Mouse (Mus musculus) kidney, adult 2 months (tissue): ENCODE data around the gene Methig1.
"Not testable (repeated sequence)": the region's sequence is repeated elsewhere in the genome, so short reads cannot be mapped to it uniquely, and the experiment has no call there.

Experiments
- CTCF ChIP-seq: fragments of 200-500 bp; conservative IDR thresholded peaks from 2 replicates; pipeline ENCODE4 v1.5.1; 2011; ENCODE audit warnings: low read depth, mild to moderate bottlenecking, control low read depth, low read length, moderate library complexity, mixed read lengths; ENCODE audit not compliant: insufficient read depth, insufficient read length
- POLR2A ChIP-seq: fragments of 200-500 bp; IDR thresholded peaks from one replicate; pipeline ENCODE4 v1.6.1; 2011; ENCODE audit warnings: low read depth, low read length, control low read depth

DNA sequence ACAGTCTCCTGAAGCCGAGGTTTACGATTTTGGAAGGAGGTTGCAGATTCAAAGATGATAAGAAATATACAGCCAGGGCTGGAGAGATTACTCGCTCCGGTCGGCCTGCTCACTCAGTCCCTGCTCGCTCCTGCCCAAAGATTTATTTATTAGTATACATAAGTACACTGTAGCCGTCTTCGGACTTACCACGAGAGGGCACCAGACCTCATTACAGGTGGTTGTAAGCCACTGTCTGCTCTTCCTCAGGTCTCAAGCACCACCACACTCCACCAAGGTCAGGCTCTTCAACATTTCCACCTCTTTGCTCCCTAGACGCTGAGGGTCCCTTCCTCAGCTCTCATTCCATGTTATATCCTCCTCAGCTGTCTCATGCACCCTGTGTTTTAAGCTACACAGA lies 15.1 kb upstream of the Methig1 start:
- TF ChIP-seq POLR2A: not testable (repeated sequence)
- peak; percentile 39 for TF ChIP-seq CTCF
